Mouse (Mus musculus) heart, embryonic 11.5 days (tissue): ENCODE measurements around the gene Ipo4. TPM values are rescaled to one million over a fixed set of nuclear protein-coding genes. Genes with fewer than 3 reads are reported as not detected.
A peak's percentile ranks its signal among the peaks of the same experiment; 100 is the strongest.

Experiments used
- ATAC-seq: fragments of 200-750 bp; cut with Nextera tagmentation; replicated peaks from 2 replicates; pipeline ENCODE4 v1.8.0; 2017; ENCODE audit warnings: moderate library complexity; ENCODE audit not compliant: insufficient number of reproducible peaks, low FRiP score, low TSS enrichment
- H3K27ac ChIP-seq: fragments of 300-500 bp; sonication (generic); 2 replicates; pipeline ENCODE4 v1.5.1; 2014; ENCODE audit warnings: mild to moderate bottlenecking, low read depth, low read length
- H3K27me3 ChIP-seq: fragments of 300-500 bp; sonication (generic); 2 replicates; pipeline ENCODE4 v1.6.1; 2014; ENCODE audit warnings: mild to moderate bottlenecking, low read length, mixed read lengths; ENCODE audit not compliant: control insufficient read depth, insufficient read depth
- H3K36me3 ChIP-seq: fragments of 300-500 bp; sonication (generic); 2 replicates; pipeline ENCODE4 v1.6.1; 2014; ENCODE audit warnings: mild to moderate bottlenecking, low read length, moderate library complexity, mixed read lengths; ENCODE audit not compliant: control insufficient read depth, insufficient read depth
- H3K4me1 ChIP-seq: fragments of 300-500 bp; sonication (generic); 2 replicates; pipeline ENCODE4 v1.6.1; 2014; ENCODE audit warnings: low read length; ENCODE audit not compliant: control insufficient read depth, insufficient read depth
- H3K4me2 ChIP-seq: fragments of 300-500 bp; sonication (generic); 2 replicates; pipeline ENCODE4 v1.6.1; 2014; ENCODE audit warnings: mild to moderate bottlenecking, moderate library complexity
- H3K4me3 ChIP-seq: fragments of 300-500 bp; sonication (generic); 2 replicates; pipeline ENCODE4 v1.5.1; 2014; ENCODE audit warnings: low read depth, low read length
- H3K9ac ChIP-seq: fragments of 300-500 bp; sonication (generic); 2 replicates; pipeline ENCODE4 v1.6.1; 2014; ENCODE audit warnings: mild to moderate bottlenecking, low read depth, low read length, moderate library complexity
- H3K9me3 ChIP-seq: fragments of 300-500 bp; sonication (generic); replicated peaks from 2 replicates; pipeline ENCODE4 v1.6.1; 2016; ENCODE audit warnings: low read length; ENCODE audit not compliant: control insufficient read depth
- WGBS: fragments of 180-500 bp; shearing (Covaris S2); extraction: QIAGEN DNeasy Blood & Tissue Kit; methylation state at CpG from one replicate; pipeline ENCODE4 v1.1.7; 2014; ENCODE audit not compliant: insufficient replicate concordance; 5-methylcytosine and 5-hydroxymethylcytosine counted together
- polyA plus RNA-seq: library from polyadenylated mRNA; unstranded; fragments of >200 nt; fragmentation: Nextera tagmentation; extraction: Ambion mirVana; gene quantifications from 2 replicates; pipeline ENCODE4 v1.2.1, GENCODE M21; 2014

Ipo4 gene
- polyA plus RNA-seq, 1 experiment from 2014 or later, result 81.7 TPM

DNA sequence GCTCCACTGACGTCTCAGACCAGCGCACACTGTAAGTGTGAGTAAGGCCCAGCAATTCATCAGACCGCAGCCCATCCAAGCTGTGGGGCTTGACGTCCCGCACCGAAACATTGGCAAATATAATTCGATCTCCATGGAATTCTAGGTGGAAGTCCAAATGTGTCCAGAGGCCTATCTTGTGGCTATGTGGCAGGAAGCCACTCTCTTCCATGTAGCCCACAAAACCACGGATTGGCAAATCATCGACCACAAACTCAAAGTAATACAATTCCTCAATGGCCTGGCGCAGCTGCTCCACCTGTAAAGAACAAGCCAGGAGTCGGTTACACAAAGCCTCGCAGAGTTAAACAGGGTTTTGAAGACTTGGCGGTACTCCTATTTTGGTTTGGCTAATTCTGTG, 5.5 kb upstream of the Ipo4 start:
- 95% methylated on average over 13 of the region's 13 CpGs for WGBS
- no peak overlapping the region for H3K4me3 ChIP-seq
- H3K9ac ChIP-seq, result no peak overlapping the region
- no peak for ATAC-seq
- no peaks in the 10 kb centered on the region for H3K27me3 ChIP-seq
- H3K9me3 ChIP-seq, result no peaks in the 10 kb centered on the region
- no peak overlapping the region for H3K4me2 ChIP-seq
- H3K27ac ChIP-seq, result no peak overlapping the region
- peaks cover 18% of the 10 kb centered on the region for H3K4me1 ChIP-seq
- H3K36me3 ChIP-seq, result peaks cover 23% of the 10 kb centered on the region

GRCm38 (mm10) chr14:55640816-55641215, 5.1 kb upstream of the Ipo4 start:
- Histone ChIP-seq H3K9ac (no peak overlapping the region), H3K36me3 (peaks cover 23% of the 10 kb centered on the region)

DNA sequence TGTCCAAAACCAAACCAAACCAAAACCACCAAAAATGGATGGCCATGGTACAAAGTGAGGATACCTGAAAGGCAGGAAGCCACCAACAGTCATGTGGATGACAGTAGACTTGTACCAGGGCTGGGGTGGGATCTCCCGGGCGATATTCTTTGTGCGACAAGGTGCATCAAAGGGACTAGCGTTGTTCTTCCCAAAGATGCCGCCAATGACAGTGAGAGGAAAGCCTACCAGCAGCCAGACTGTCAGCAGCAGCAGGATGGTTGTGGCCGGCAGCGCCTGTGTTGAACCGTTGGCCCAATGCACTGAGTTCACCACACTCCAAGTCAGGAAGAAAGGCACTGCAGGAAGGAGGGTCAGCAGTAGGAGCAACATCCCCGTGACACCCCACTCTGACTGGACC, 2.0 kb upstream of the Ipo4 start, which contains the start of gene Gm49378:
Gene Gm49378, minus strand, starts transcription at position 101 of the 400 bp plus-strand sequence.
- ATAC-seq, result no peak
- Histone ChIP-seq H3K4me2 (no peak within 1 kb of the TSS), H3K4me3 (no peak within 1 kb of the TSS), H3K9ac (no peak within 1 kb of the TSS), H3K9me3 (no peaks in the 10 kb centered on the region), H3K27me3 (no peaks in the 10 kb centered on the region), H3K4me1 (peaks cover 9% of the 10 kb centered on the region), H3K27ac (no peak within 1 kb of the TSS), H3K36me3 (peaks cover 34% of the 10 kb centered on the region)
- 92% methylated on average over 9 of the region's 9 CpGs for WGBS

More at GRCm38 (mm10) chr14:55640816-55641215, 5.1 kb upstream of the Ipo4 start:
- Histone ChIP-seq H3K27ac (no peak overlapping the region), H3K4me1 (peaks cover 18% of the 10 kb centered on the region), H3K4me2 (no peak overlapping the region), H3K9me3 (no peaks in the 10 kb centered on the region), H3K4me3 (no peak overlapping the region), H3K27me3 (no peaks in the 10 kb centered on the region)
- WGBS, result 96% methylated on average over 14 of the region's 14 CpGs
- no peak for ATAC-seq

GRCm38 (mm10) chr14:55634874-55635522, 759 bp downstream of the Ipo4 start:
- Histone ChIP-seq H3K4me2 (peak overlapping the region; percentile 78), H3K4me1 (peaks cover 3% of the 10 kb centered on the region; the same call in 1 of the 2 replicates), H3K27ac (no peak overlapping the region), H3K9ac (peak overlapping the region; percentile 76), H3K36me3 (peaks cover 42% of the 10 kb centered on the region), H3K4me3 (peak overlapping the region; percentile 65), H3K27me3 (no peaks in the 10 kb centered on the region), H3K9me3 (no peaks in the 10 kb centered on the region)
- peak; percentile 59 for ATAC-seq
- WGBS, result 2% methylated on average over 23 of the region's 23 CpGs

DNA sequence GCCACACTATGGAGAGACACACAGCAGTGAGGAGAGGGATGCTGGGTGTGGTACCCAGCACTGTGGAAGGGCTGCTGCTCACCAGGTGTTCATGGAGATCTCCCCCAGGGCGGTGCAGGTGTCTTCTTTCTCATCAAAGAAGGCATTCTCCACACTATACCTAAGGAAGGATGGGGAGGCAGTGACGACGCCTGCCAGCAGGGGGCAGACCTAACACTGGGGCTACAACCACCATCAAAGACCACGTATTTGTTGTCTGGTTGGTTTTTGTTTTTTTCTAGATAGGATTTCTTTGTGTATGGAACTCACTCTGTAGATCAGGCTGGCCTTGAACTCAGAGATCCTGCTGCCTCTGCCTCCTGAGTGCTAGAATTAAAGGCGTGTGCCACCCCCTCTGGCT, 6.4 kb downstream of the Ipo4 start:
- ATAC-seq, result no peak
- H3K9ac ChIP-seq, result no peak overlapping the region

GRCm38 (mm10) chr14:55628077-55628827, 7.5 kb downstream of the Ipo4 start:
- Histone ChIP-seq H3K27me3 (no peaks in the 10 kb centered on the region), H3K4me1 (0 out of 2 replicates have a peak, but pooled peaks cover 4% of the 10 kb centered on the region), H3K27ac (no peak overlapping the region), H3K36me3 (peaks cover 51% of the 10 kb centered on the region), H3K9ac (no peak overlapping the region), H3K4me2 (no peak overlapping the region), H3K4me3 (no peak overlapping the region), H3K9me3 (no peaks in the 10 kb centered on the region)
- 90% methylated on average over 27 of the region's 27 CpGs for WGBS
- ATAC-seq, result no peak

More for the DNA sequence above, 6.4 kb downstream of the Ipo4 start:
- H3K9me3 ChIP-seq, result no peaks in the 10 kb centered on the region
- H3K36me3 ChIP-seq, result peaks cover 58% of the 10 kb centered on the region
- no peaks in the 10 kb centered on the region for H3K27me3 ChIP-seq
- H3K4me2 ChIP-seq, result no peak overlapping the region
- H3K27ac ChIP-seq, result no peak overlapping the region
- H3K4me1 ChIP-seq, result 0 out of 2 replicates have a peak, but pooled peaks cover 4% of the 10 kb centered on the region
- 52% methylated on average over 5 of the region's 5 CpGs for WGBS
- H3K4me3 ChIP-seq, result no peak overlapping the region

- 33% methylated on average over 22 of the region's 22 CpGs for WGBS
- no peak for ATAC-seq
- no peaks in the 10 kb centered on the region for H3K36me3 ChIP-seq
- H3K27ac ChIP-seq, result no peak overlapping the region
- no peaks in the 10 kb centered on the region for H3K27me3 ChIP-seq
- H3K4me3 ChIP-seq, result peak overlapping the region; percentile 35
- no peaks in the 10 kb centered on the region for H3K9me3 ChIP-seq
- peak overlapping the region; percentile 56; the same call in 1 of the 2 replicates for H3K9ac ChIP-seq
- peaks cover 14% of the 10 kb centered on the region; the same call in 1 of the 2 replicates for H3K4me1 ChIP-seq
- peak overlapping the region; percentile 57 for H3K4me2 ChIP-seq
Measured at GRCm38 (mm10) chr14:55618486-55619195, 17.1 kb downstream of the Ipo4 start.

GRCm38 (mm10) chr14:55617822-55618221, 17.9 kb downstream of the Ipo4 start, which contains the start of gene Rec8:
Gene Rec8 (plus strand): TSS chr14:55618037.
- WGBS, result 9% methylated on average over 21 of the region's 21 CpGs
- no peak within 1 kb of the TSS for H3K27ac ChIP-seq
- H3K9ac ChIP-seq, result peak within 1 kb of the TSS; percentile 56; the same call in 1 of the 2 replicates

More at GRCm38 (mm10) chr14:55617822-55618221, 17.9 kb downstream of the Ipo4 start, which contains the start of gene Rec8:
- Histone ChIP-seq H3K4me1 (peaks cover 14% of the 10 kb centered on the region; the same call in 1 of the 2 replicates), H3K9me3 (no peaks in the 10 kb centered on the region), H3K27me3 (no peaks in the 10 kb centered on the region), H3K4me2 (peak within 1 kb of the TSS; percentile 57), H3K36me3 (no peaks in the 10 kb centered on the region), H3K4me3 (peak within 1 kb of the TSS; percentile 35)
- peak; percentile 71 for ATAC-seq
